26 mouse cellular contexts compared by ENCODE assay signal in the genomic region with DNA sequence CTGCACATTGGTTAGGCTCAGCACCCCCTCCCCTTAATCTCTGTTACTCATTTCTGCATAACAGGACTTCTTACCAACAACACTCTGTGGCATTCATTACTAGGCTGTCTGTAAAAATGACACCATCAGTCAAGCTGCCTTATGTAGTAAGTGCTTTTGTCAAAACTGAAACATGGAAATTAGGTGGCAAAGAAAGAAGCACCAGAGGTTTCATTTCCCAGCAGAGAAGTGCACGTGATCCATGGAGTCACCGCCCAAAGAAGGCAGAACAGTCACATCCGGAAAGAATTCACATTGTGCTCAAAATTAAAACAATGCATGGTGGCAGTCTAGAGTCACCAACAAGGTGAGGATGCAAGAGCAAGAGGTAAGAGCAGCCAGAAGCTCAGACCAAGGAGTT. TPM values are rescaled to one million over a fixed set of nuclear protein-coding genes. Genes with fewer than 3 reads are reported as not detected.
DNase-seq lines count a peak whose midpoint lies in the region; ATAC-seq and TF ChIP-seq lines count a peak whose summit lies in the region.
"Had no signal": no experiment of that assay in that cellular context is flagged by ENCODE, and none has a peak within 500 bp of the region (broad histone marks: within the 10 kb centered on the region; RNA-seq: fewer than 3 reads in every experiment).

No protein-coding gene starts in this region.

- peak overlapping the region; percentile 35; the same call in 1 of the 2 replicates for H3K4me2 ChIP-seq in CH12.LX (ENCODE audit: insufficient read depth, low read depth, poor library complexity, severe bottlenecking)
- H3K4me2 ChIP-seq: forebrain, embryonic 15.5 days; heart, embryonic 13.5 days; hindbrain, embryonic 12.5 days; intestine, embryonic 15.5 days had no signal

- peak; percentile 4; the same call in 1 of the 2 replicates for TF ChIP-seq RAD21 in CH12.LX (IDR thresholded peaks at IDR 0.05; ENCODE audit: low read depth, low read length)

- 86% methylated on average over 3 of the region's 3 CpGs for WGBS in kidney, adult 2 months

- in situ Hi-C loops in CH12.LX (cut with MboI; ENCODE audit: low pct_ligation_motif_present, low pct_unique_long_range_greater_than_20kb, low sequenced_read_pairs): no loop called here

- TF ChIP-seq CTCF in kidney, adult 2 months (conservative IDR thresholded peaks at IDR 0.05; ENCODE audit: insufficient read depth, insufficient read length, low read depth, low read length): no peak
- peak in 1 of 2 experiments; percentile 12; a peak in 1 of 4 replicates for TF ChIP-seq CTCF in CH12.LX (conservative IDR thresholded peaks at IDR 0.05 in 1 of 2, IDR thresholded peaks at IDR 0.05 in 1 of 2; ENCODE audit: low read depth in 2 of 2, low read length in 2 of 2)

- H3K9ac ChIP-seq in CH12.LX (ENCODE audit: insufficient read depth, low read depth): no peak overlapping the region
- H3K9ac ChIP-seq: forebrain, embryonic 15.5 days; heart, embryonic 13.5 days; hindbrain, embryonic 12.5 days; intestine, embryonic 15.5 days had no signal

- no peak overlapping the region for H3K4me3 ChIP-seq in kidney, adult 2 months (ENCODE audit: insufficient read depth, low read depth, low read length)
- H3K4me3 ChIP-seq in CH12.LX (replicated peaks in 1 of 3; ENCODE audit: low read depth in 2 of 3, low read length in 2 of 3, poor library complexity in 1 of 3): peak overlapping the region in 2 of 3 experiments; percentile 11 to 22
- H3K4me3 ChIP-seq: embryonic facial prominence, embryonic 10.5 days; forebrain, embryonic 15.5 days; heart, adult 2 months; heart, embryonic 13.5 days; hindbrain, embryonic 12.5 days; intestine, embryonic 15.5 days had no signal

- no peaks in the 10 kb centered on the region for H3K4me1 ChIP-seq in kidney, adult 2 months (ENCODE audit: control insufficient read depth, insufficient read depth, low read length)
- peaks cover 6 to 54% of the 10 kb centered on the region in 2 experiments for H3K4me1 ChIP-seq in CH12.LX (ENCODE audit: control insufficient read depth in 1 of 2, insufficient read depth in 2 of 2)
- H3K4me1 ChIP-seq: embryonic facial prominence, embryonic 10.5 days; hindbrain, embryonic 12.5 days; intestine, embryonic 15.5 days had no signal

- H3K36me3 ChIP-seq in kidney, adult 2 months (ENCODE audit: control insufficient read depth, insufficient read depth, low read length): no peaks in the 10 kb centered on the region; the same call in 1 of the 2 replicates
- peaks cover 0 to 3% of the 10 kb centered on the region in 2 experiments for H3K36me3 ChIP-seq in CH12.LX (replicated peaks in 1 of 2; ENCODE audit: control insufficient read depth in 1 of 2, insufficient read depth in 1 of 2, low read length in 1 of 2)
- H3K36me3 ChIP-seq: intestine, embryonic 15.5 days had no signal

- no peak for TF ChIP-seq POLR2A in kidney, adult 2 months (IDR thresholded peaks at IDR 0.05; ENCODE audit: low read depth, low read length)
- no peak for TF ChIP-seq POLR2A in CH12.LX (IDR thresholded peaks at IDR 0.05; ENCODE audit: low read depth, low read length)

- DNase-seq in kidney, adult 2 months: peak; percentile 3
- DNase-seq in kidney, postnatal 25 days: no peak
- DNase-seq in A20 (ENCODE audit: low read depth, low spot score) (peak; percentile 45), CH12.LX (ENCODE audit: extremely low read depth) (peak; percentile 92)
- DNase-seq in left cerebral cortex, adult 18-20 months (ENCODE audit: low spot score in 2 of 2): no peak
- no peak for DNase-seq in retina, postnatal 1 day
- DNase-seq: adrenal gland, postnatal 10 days; B cell, adult 2 months; cerebellum, adult 2 months; cerebellum, postnatal 10 days; gastrocnemius, postnatal 14 days; heart, adult 2 months; heart, postnatal 36 days had no signal

- no peak overlapping the region for H3K27ac ChIP-seq in kidney, adult 2 months (ENCODE audit: insufficient read depth, low read depth, low read length)
- peak overlapping the region; percentile 78 for H3K27ac ChIP-seq in CH12.LX (ENCODE audit: insufficient read depth, low read depth)
- H3K27ac ChIP-seq: embryonic facial prominence, embryonic 10.5 days; forebrain, embryonic 15.5 days; heart, adult 2 months; heart, embryonic 13.5 days; hindbrain, embryonic 12.5 days; intestine, embryonic 15.5 days had no signal

- dilution Hi-C loops in CH12.LX (cut with MboI; ENCODE audit: extremely low pct_ligation_motif_present, extremely low pct_unique_long_range_greater_than_20kb, low sequenced_read_pairs): no loop called here

- no peaks in the 10 kb centered on the region for H3K27me3 ChIP-seq in kidney, adult 2 months (replicated peaks; ENCODE audit: control insufficient read depth, insufficient read depth, low read length)
- H3K27me3 ChIP-seq in CH12.LX (replicated peaks): no peaks in the 10 kb centered on the region
- H3K27me3 ChIP-seq: forebrain, embryonic 15.5 days; heart, embryonic 13.5 days; hindbrain, embryonic 12.5 days; intestine, embryonic 15.5 days had no signal

- no peaks in the 10 kb centered on the region for H3K79me2 ChIP-seq in CH12.LX (replicated peaks; ENCODE audit: control insufficient read depth, extremely low read depth, insufficient read depth, poor library complexity, severe bottlenecking)

- ATAC-seq in megakaryocyte, adult 5-6 weeks (ENCODE audit: poor library complexity, severe bottlenecking): peak; percentile 35; the same call in 1 of the 2 replicates
- ATAC-seq: CD4-positive, CD25-positive, alpha-beta regulatory T cell, adult 4 months; forebrain, embryonic 15.5 days; hindbrain, embryonic 16.5 days; intestine, embryonic 15.5 days had no signal

- H3K9me3 ChIP-seq in CH12.LX (replicated peaks; ENCODE audit: low read length): no peaks in the 10 kb centered on the region
- H3K9me3 ChIP-seq: embryonic facial prominence, embryonic 10.5 days; forebrain, embryonic 15.5 days; heart, embryonic 13.5 days; hindbrain, embryonic 12.5 days; intestine, embryonic 15.5 days had no signal

- TF ChIP-seq EP300 in CH12.LX (IDR thresholded peaks at IDR 0.05; ENCODE audit: low read length): peak; percentile 69

TF ChIP-seq in CH12.LX, 34 proteins besides CTCF, POLR2A, EP300 and RAD21:
- TF ChIP-seq JUN (IDR thresholded peaks at IDR 0.05; ENCODE audit: insufficient read depth, low read depth, low read length): peak; percentile 64; the same call in 1 of the 2 replicates
- peak; percentile 56; the same call in 1 of the 2 replicates for TF ChIP-seq JUND (conservative IDR thresholded peaks at IDR 0.05; ENCODE audit: low read depth, low read length)
- no peak for TF ChIP-seq SIN3A (IDR thresholded peaks at IDR 0.05; ENCODE audit: low read length)
- TF ChIP-seq USF2 (conservative IDR thresholded peaks at IDR 0.05; ENCODE audit: low read depth, low read length): peak; percentile 73
- TF ChIP-seq CHD2 (IDR thresholded peaks at IDR 0.05; ENCODE audit: low read length): no peak
- peak; percentile 98 for TF ChIP-seq BHLHE40 (IDR thresholded peaks at IDR 0.05; ENCODE audit: low read depth, low read length)
- TF ChIP-seq USF1 (IDR thresholded peaks at IDR 0.05; ENCODE audit: low read depth, low read length): peak; percentile 71
- TF ChIP-seq MEF2A (IDR thresholded peaks at IDR 0.05; ENCODE audit: borderline replicate concordance, low read depth, low read length): peak; percentile 83
- TF ChIP-seq MAX (IDR thresholded peaks at IDR 0.05; ENCODE audit: low read length): peak; percentile 82
- no peak for TF ChIP-seq CHD1 (IDR thresholded peaks at IDR 0.05; ENCODE audit: low read depth, low read length)
- 0 out of 2 replicates have a peak, but pooled peaks have one; percentile 41 for TF ChIP-seq MYC (IDR thresholded peaks at IDR 0.05; ENCODE audit: low read depth, low read length)
- TF ChIP-seq TBP (conservative IDR thresholded peaks at IDR 0.05; ENCODE audit: low read depth, low read length): 0 out of 2 replicates have a peak, but pooled peaks have one; percentile 52
- peak; percentile 90 for TF ChIP-seq ETS1 (conservative IDR thresholded peaks at IDR 0.05; ENCODE audit: low read depth, low read length)
- peak; percentile 88 for TF ChIP-seq IRF4 (IDR thresholded peaks at IDR 0.05; ENCODE audit: low read depth, low read length)
- TF ChIP-seq NELFE (IDR thresholded peaks at IDR 0.05; ENCODE audit: low read depth, low read length): no peak
- no peak for TF ChIP-seq ELF1 (IDR thresholded peaks at IDR 0.05; ENCODE audit: low read depth, low read length)
TF ChIP-seq in CH12.LX: peak in this region for 11.

RNA-seq across cellular contexts. Expression of a gene that starts 32.5 kb away (rescaled TPM):
- polyA plus RNA-seq in kidney, adult 2 months (2012; rRNA removed): 0.12 and 0.13 TPM in 2 replicates
- total RNA-seq in CH12.LX (2012; rRNA removed) (0.55 and 1.3 TPM in 2 replicates), CH12.LX (2014; rRNA removed) (0.87 and 1.2 TPM in 2 replicates)
- 2.9 and 3.3 TPM in 2 replicates for polyA plus RNA-seq in CH12.LX (2012; ENCODE audit: insufficient read length, low read depth)
- total RNA-seq in megakaryocyte, adult 5-6 weeks (2015): not detected in 2 replicates
- total RNA-seq in megakaryocyte, adult 5-6 weeks (2017): not detected in 2 replicates
- not detected for total RNA-seq in left cerebral cortex, adult 18-20 months (2021)
- total RNA-seq: adrenal gland, postnatal 10 days; adrenal gland, postnatal 4 days; gastrocnemius, adult 18-20 months; gastrocnemius, postnatal 14 days; heart, adult 2 months; heart, postnatal 36 days; MEL had no signal
- polyA plus RNA-seq: cerebellum, adult 2 months; embryonic facial prominence, embryonic 10.5 days; embryonic facial prominence, embryonic 14.5 days; forebrain, embryonic 15.5 days; heart, adult 2 months; heart, embryonic 13.5 days; heart, postnatal 0 days; hindbrain, embryonic 12.5 days; hindbrain, embryonic 16.5 days; intestine, embryonic 15.5 days had no signal

Comparison
In these comparisons a context has a peak if more than half of its experiments do, and no peak if none do; other contexts are left out.
1. DNase-seq: peak in kidney, adult 2 months (single experiment), A20 (single experiment) and CH12.LX (single experiment); none in kidney, postnatal 25 days (0 of 2), left cerebral cortex, adult 18-20 months (0 of 2) and retina, postnatal 1 day (single experiment).